Mouse (Mus musculus) neural tube, embryonic 11.5 days (tissue): ENCODE measurements around the gene Oprd1. TPM values are rescaled to one million over a fixed set of nuclear protein-coding genes. Genes with fewer than 3 reads are reported as not detected.

Experiments
- ATAC-seq: fragments of 200-750 bp; cut with Nextera tagmentation; 2 replicates; pipeline ENCODE4 v1.8.0; 2017; ENCODE audit warnings: moderate number of reproducible peaks, mild to moderate bottlenecking, moderate TSS enrichment, moderate library complexity; ENCODE audit not compliant: insufficient read depth, low FRiP score, low TSS enrichment
- DNase-seq: peaks from one replicate; pipeline ENCODE4 v3.0.0-alpha.2; 2015; ENCODE audit warnings: low spot score
- H3K27ac ChIP-seq: fragments of 300-500 bp; sonication (generic); 2 replicates; pipeline ENCODE4 v1.5.1; 2014; ENCODE audit warnings: low read depth, mild to moderate bottlenecking, low read length
- H3K27me3 ChIP-seq: fragments of 300-500 bp; sonication (generic); 2 replicates; pipeline ENCODE4 v1.6.1; 2014; ENCODE audit warnings: mild to moderate bottlenecking, low read length, mixed read lengths; ENCODE audit not compliant: control insufficient read depth, insufficient read depth
- H3K36me3 ChIP-seq: fragments of 300-500 bp; sonication (generic); 2 replicates; pipeline ENCODE4 v1.6.1; 2014; ENCODE audit warnings: mild to moderate bottlenecking, low read length, moderate library complexity, mixed read lengths; ENCODE audit not compliant: control insufficient read depth, insufficient read depth
- H3K4me1 ChIP-seq: fragments of 300-500 bp; sonication (generic); 2 replicates; pipeline ENCODE4 v1.6.1; 2014; ENCODE audit warnings: low read length, mixed read lengths; ENCODE audit not compliant: control insufficient read depth, insufficient read depth
- H3K4me2 ChIP-seq: fragments of 300-500 bp; sonication (generic); 2 replicates; pipeline ENCODE4 v1.6.1; 2014; ENCODE audit warnings: low read depth, mild to moderate bottlenecking, moderate library complexity
- H3K4me3 ChIP-seq: fragments of 300-500 bp; sonication (generic); 2 replicates; pipeline ENCODE4 v1.5.1; 2014; ENCODE audit warnings: low read depth, low read length
- H3K9ac ChIP-seq: fragments of 300-500 bp; sonication (generic); 2 replicates; pipeline ENCODE4 v1.6.1; 2014; ENCODE audit warnings: mild to moderate bottlenecking, low read length
- H3K9me3 ChIP-seq: fragments of 300-500 bp; sonication (generic); 2 replicates; pipeline ENCODE4 v1.6.1; 2016; ENCODE audit warnings: low read length; ENCODE audit not compliant: control insufficient read depth
- WGBS: fragments of 180-500 bp; shearing (Covaris S2); extraction: QIAGEN DNeasy Blood & Tissue Kit; methylation state at CpG from one replicate; pipeline ENCODE4 v1.1.7; 2014; 5-methylcytosine and 5-hydroxymethylcytosine counted together
- polyA plus RNA-seq: library from polyadenylated mRNA; unstranded; fragments of >200 nt; fragmentation: Nextera tagmentation; extraction: Ambion mirVana; gene quantifications from 2 replicates; pipeline ENCODE4 v1.2.1, GENCODE M21; 2014

The Oprd1 gene
- polyA plus RNA-seq, 1 experiment from 2014 or later = 0.05 TPM

DNA sequence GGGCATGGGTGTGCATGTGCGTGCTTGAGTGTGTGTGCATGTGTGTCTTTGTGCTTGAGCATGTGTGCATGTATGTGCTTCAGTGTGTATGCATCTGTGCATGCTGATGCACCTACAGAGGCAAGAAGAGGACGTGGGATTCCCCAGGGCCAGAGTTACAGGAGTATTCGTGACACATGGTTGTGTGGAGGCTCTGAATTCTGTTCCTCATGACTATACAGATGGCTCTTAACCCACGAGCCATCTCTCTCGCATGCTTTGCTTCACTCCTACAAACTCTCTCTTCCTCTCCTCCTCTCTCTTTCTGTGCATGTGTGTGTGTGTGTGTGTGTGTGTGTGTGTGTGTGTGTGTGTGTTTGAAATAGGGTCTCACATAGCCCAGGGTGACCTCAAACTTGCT is 25.5 kb upstream of the Oprd1 start:
- H3K36me3 ChIP-seq = no peaks in the 10 kb centered on the region
- H3K27me3 ChIP-seq = no peaks in the 10 kb centered on the region
- no peak overlapping the region for H3K9ac ChIP-seq
- DNase-seq (no peak), ATAC-seq (no peak)
- H3K4me2 ChIP-seq = no peak overlapping the region
- 0 out of 2 replicates have a peak, but pooled peaks cover 9% of the 10 kb centered on the region for H3K4me1 ChIP-seq
- no peaks in the 10 kb centered on the region for H3K9me3 ChIP-seq
- no peak overlapping the region for H3K27ac ChIP-seq
- WGBS = 87% methylated on average over 5 of the region's 5 CpGs
- H3K4me3 ChIP-seq = no peak overlapping the region

GRCm38 (mm10) chr4:132169271-132169670 is 25.0 kb upstream of the Oprd1 start:
- Histone ChIP-seq H3K9ac (no peak overlapping the region), H3K4me2 (no peak overlapping the region), H3K9me3 (no peaks in the 10 kb centered on the region), H3K27me3 (no peaks in the 10 kb centered on the region), H3K27ac (no peak overlapping the region), H3K4me3 (no peak overlapping the region), H3K4me1 (0 out of 2 replicates have a peak, but pooled peaks cover 9% of the 10 kb centered on the region), H3K36me3 (no peaks in the 10 kb centered on the region)
- ATAC-seq (no peak), DNase-seq (no peak)
- 89% methylated on average over 3 of the region's 3 CpGs for WGBS

DNA sequence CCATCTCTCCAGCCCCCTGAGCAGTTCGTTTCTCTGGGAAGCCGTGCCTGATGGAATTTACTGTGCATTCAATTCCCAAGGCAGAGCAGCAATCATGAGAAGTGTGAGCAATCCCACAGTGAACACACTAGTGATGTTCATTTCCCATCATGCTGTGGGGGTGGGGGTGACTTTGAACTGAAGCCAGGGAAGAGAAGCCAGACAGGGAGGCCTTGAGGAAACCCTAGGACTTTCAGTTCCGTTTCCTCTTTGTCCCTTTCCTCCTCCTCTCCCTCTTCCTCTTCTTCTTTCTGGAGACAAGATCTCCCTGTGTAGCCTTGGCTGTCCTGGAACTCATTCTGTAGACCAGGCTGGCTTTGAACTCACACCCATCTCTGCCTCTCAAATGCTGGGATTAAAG is 23.1 kb upstream of the Oprd1 start:
- DNase-seq = no peak
- H3K9me3 ChIP-seq = no peaks in the 10 kb centered on the region
- 0 out of 2 replicates have a peak, but pooled peaks cover 9% of the 10 kb centered on the region for H3K4me1 ChIP-seq
- no peak for ATAC-seq
- H3K4me2 ChIP-seq = no peak overlapping the region
- H3K4me3 ChIP-seq = no peak overlapping the region
- no peaks in the 10 kb centered on the region for H3K36me3 ChIP-seq
- WGBS = 89% methylated on average over 3 of the region's 3 CpGs
- no peaks in the 10 kb centered on the region for H3K27me3 ChIP-seq
- H3K9ac ChIP-seq = no peak overlapping the region
- H3K27ac ChIP-seq = no peak overlapping the region

GRCm38 (mm10) chr4:132166350-132167290 is 22.3 kb upstream of the Oprd1 start:
- H3K4me2 ChIP-seq = no peak overlapping the region
- ATAC-seq (no peak), DNase-seq (no peak)
- no peaks in the 10 kb centered on the region for H3K27me3 ChIP-seq
- no peak overlapping the region for H3K4me3 ChIP-seq
- no peak overlapping the region for H3K27ac ChIP-seq
- H3K9ac ChIP-seq = no peak overlapping the region
- H3K4me1 ChIP-seq = 0 out of 2 replicates have a peak, but pooled peaks cover 9% of the 10 kb centered on the region
- no peaks in the 10 kb centered on the region for H3K9me3 ChIP-seq
- 59% methylated on average over 16 of the region's 16 CpGs for WGBS
- H3K36me3 ChIP-seq = no peaks in the 10 kb centered on the region

- H3K36me3 ChIP-seq = no peaks in the 10 kb centered on the region
- H3K9ac ChIP-seq = no peak overlapping the region
- 61% methylated on average over 14 of the region's 14 CpGs for WGBS
- no peaks in the 10 kb centered on the region for H3K27me3 ChIP-seq
- H3K9me3 ChIP-seq = no peaks in the 10 kb centered on the region
- DNase-seq = no peak
- ATAC-seq = no peak
- no peak overlapping the region for H3K4me3 ChIP-seq
- H3K4me1 ChIP-seq = 0 out of 2 replicates have a peak, but pooled peaks cover 4% of the 10 kb centered on the region
- H3K27ac ChIP-seq = no peak overlapping the region
- H3K4me2 ChIP-seq = no peak overlapping the region
These were observed 21.4 kb upstream of the Oprd1 start for GRCm38 (mm10) chr4:132165691-132166090.

GRCm38 (mm10) chr4:132156941-132157622 is 12.8 kb upstream of the Oprd1 start:
- no peak for DNase-seq
- 54% methylated on average over 12 of the region's 12 CpGs for WGBS
- no peak for ATAC-seq
- Histone ChIP-seq H3K9ac (no peak overlapping the region), H3K27me3 (no peaks in the 10 kb centered on the region), H3K27ac (no peak overlapping the region), H3K4me2 (no peak overlapping the region), H3K4me3 (no peak overlapping the region), H3K4me1 (no peaks in the 10 kb centered on the region), H3K9me3 (no peaks in the 10 kb centered on the region), H3K36me3 (no peaks in the 10 kb centered on the region)

DNA sequence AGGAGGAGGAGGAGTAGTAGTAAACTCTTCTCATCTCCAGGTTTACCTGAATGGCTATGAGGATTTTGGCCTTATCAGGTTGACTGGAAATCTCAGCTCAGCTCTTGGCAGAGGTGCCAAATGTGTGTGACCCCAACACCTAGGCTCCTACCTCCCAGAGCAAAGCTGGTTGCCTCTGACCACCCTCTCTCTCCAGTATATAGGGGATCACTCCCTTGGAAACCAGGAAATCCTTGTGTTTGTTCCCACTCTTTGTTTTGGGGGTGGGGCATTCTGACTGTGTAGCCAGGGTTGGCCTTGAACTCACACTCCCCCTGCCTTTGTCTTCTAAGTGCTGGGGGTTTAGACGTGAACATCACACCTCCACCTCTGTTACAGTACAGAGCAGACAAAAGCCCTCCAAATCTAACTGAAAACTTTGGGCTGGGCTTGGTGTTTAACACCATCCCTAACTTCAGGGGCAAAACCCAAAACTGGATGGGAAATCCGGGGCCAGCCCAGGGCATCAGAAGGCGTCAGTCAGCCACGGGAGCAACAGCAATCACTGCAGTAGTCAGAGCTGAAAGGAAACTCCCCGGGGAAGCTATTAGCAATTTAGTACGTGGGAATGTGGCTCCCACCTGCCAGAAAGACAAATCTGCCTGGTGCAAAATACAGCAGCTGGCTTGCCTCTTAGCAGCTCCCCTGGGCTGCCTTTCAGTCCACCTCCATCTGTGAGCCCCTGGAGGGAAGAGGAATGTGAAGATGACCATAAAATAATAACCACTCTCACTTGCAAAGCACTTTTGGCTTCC is 10.8 kb upstream of the Oprd1 start:
- H3K4me1 ChIP-seq = no peaks in the 10 kb centered on the region

GRCm38 (mm10) chr4:132151673-132152072 is 7.4 kb upstream of the Oprd1 start:
- DNase-seq (no peak), ATAC-seq (no peak)
- Histone ChIP-seq H3K4me2 (no peak overlapping the region), H3K4me3 (no peak overlapping the region), H3K4me1 (no peaks in the 10 kb centered on the region), H3K27me3 (no peaks in the 10 kb centered on the region), H3K9me3 (no peaks in the 10 kb centered on the region), H3K27ac (no peak overlapping the region), H3K9ac (no peak overlapping the region), H3K36me3 (no peaks in the 10 kb centered on the region)
- 72% methylated on average over 1 of the region's 1 CpGs for WGBS

More for the DNA sequence above, 10.8 kb upstream of the Oprd1 start:
- Histone ChIP-seq H3K27ac (no peak overlapping the region), H3K9ac (no peak overlapping the region), H3K4me2 (no peak overlapping the region), H3K4me3 (no peak overlapping the region), H3K9me3 (no peaks in the 10 kb centered on the region), H3K36me3 (no peaks in the 10 kb centered on the region), H3K27me3 (no peaks in the 10 kb centered on the region)
- 2% methylated on average over 6 of the region's 6 CpGs for WGBS
- DNase-seq (peak; percentile 62), ATAC-seq (no peak)
